Mouse (Mus musculus) stomach, postnatal 0 days (tissue): Measurements from ENCODE around the gene 1190005I06Rik. TPM values are rescaled to one million over a fixed set of nuclear protein-coding genes. Genes with fewer than 3 reads are reported as not detected.
A peak's percentile ranks its signal among the peaks of the same experiment; 100 is the strongest.

Source experiments
- ATAC-seq: fragments of 200-750 bp; cut with Nextera tagmentation; 2 replicates; pipeline ENCODE4 v1.8.0; 2017; ENCODE audit not compliant: low FRiP score, low TSS enrichment
- DNase-seq: peaks from one replicate; pipeline ENCODE4 v3.0.0-alpha.2; 2016; ENCODE audit warnings: low spot score
- H3K27ac ChIP-seq: fragments of 300-500 bp; sonication (generic); replicated peaks from 2 replicates; pipeline ENCODE4 v1.5.1; 2014; ENCODE audit warnings: mild to moderate bottlenecking, control low read depth
- H3K27me3 ChIP-seq: fragments of 300-500 bp; sonication (generic); 2 replicates; pipeline ENCODE4 v1.6.1; 2014; ENCODE audit warnings: low read length; ENCODE audit not compliant: control insufficient read depth, insufficient read depth
- H3K36me3 ChIP-seq: fragments of 300-500 bp; sonication (generic); 2 replicates; pipeline ENCODE4 v1.6.1; 2014; ENCODE audit warnings: low read length, mixed read lengths; ENCODE audit not compliant: control insufficient read depth, insufficient read depth
- H3K4me1 ChIP-seq: fragments of 300-500 bp; sonication (generic); replicated peaks from 2 replicates; pipeline ENCODE4 v1.6.1; 2014; ENCODE audit warnings: antibody characterized with exemption; ENCODE audit not compliant: control insufficient read depth, insufficient read depth
- H3K4me2 ChIP-seq: fragments of 300-500 bp; sonication (generic); replicated peaks from 2 replicates; pipeline ENCODE4 v1.6.1; 2014; ENCODE audit warnings: low read depth, mild to moderate bottlenecking, control low read depth, moderate library complexity
- H3K4me3 ChIP-seq: fragments of 300-500 bp; sonication (generic); 2 replicates; pipeline ENCODE4 v1.5.1; 2014; ENCODE audit warnings: low read depth, low read length, control low read depth
- H3K9ac ChIP-seq: fragments of 300-500 bp; sonication (generic); 2 replicates; pipeline ENCODE4 v1.6.1; 2014; ENCODE audit warnings: mild to moderate bottlenecking, low read length, control low read depth, mixed read lengths
- H3K9me3 ChIP-seq: fragments of 300-500 bp; sonication (generic); 2 replicates; pipeline ENCODE4 v1.6.1; 2016; ENCODE audit warnings: low read length; ENCODE audit not compliant: control insufficient read depth
- CTCF ChIP-seq: IDR thresholded peaks from 2 replicates; pipeline ENCODE4 v1.5.1; 2016; ENCODE audit warnings: antibody characterized with exemption, low read depth, mild to moderate bottlenecking, moderate library complexity
- EP300 ChIP-seq: optimal IDR thresholded peaks from 2 replicates; pipeline ENCODE3; 2016; ENCODE audit warnings: antibody characterized with exemption
- WGBS: fragments of 180-500 bp; shearing (Covaris S2); extraction: QIAGEN DNeasy Blood & Tissue Kit; methylation state at CpG from one replicate; pipeline ENCODE4 v1.1.7; 2014; 5-methylcytosine and 5-hydroxymethylcytosine counted together
- polyA plus RNA-seq: library from polyadenylated mRNA; unstranded; fragments of >200 nt; fragmentation: Nextera tagmentation; extraction: Ambion mirVana; gene quantifications from 2 replicates; pipeline ENCODE4 v1.2.1, GENCODE M21; 2015

Gene 1190005I06Rik
- polyA plus RNA-seq, 1 experiment from 2014 or later, result 14.0 TPM

- Histone ChIP-seq H3K4me3 (no peak overlapping the region), H3K4me2 (peak overlapping the region; percentile 76), H3K4me1 (peaks cover 8% of the 10 kb centered on the region), H3K36me3 (no peaks in the 10 kb centered on the region; the same call in 1 of the 2 replicates), H3K27me3 (no peaks in the 10 kb centered on the region), H3K9me3 (no peaks in the 10 kb centered on the region), H3K27ac (peak overlapping the region; percentile 73), H3K9ac (peak overlapping the region; percentile 92)
- DNase-seq, result no peak
- no peak for TF ChIP-seq EP300
- TF ChIP-seq CTCF, result peak; percentile 52
- ATAC-seq, result no peak
- WGBS, result 68% methylated on average over 3 of the region's 3 CpGs
Measured at GRCm38 (mm10) chr8:120665726-120666455, 18.5 kb upstream of the 1190005I06Rik start.

- DNase-seq, result no peak
- TF ChIP-seq CTCF (no peak), EP300 (no peak)
Measured at GRCm38 (mm10) chr8:120664566-120664965, 17.1 kb upstream of the 1190005I06Rik start.

DNA sequence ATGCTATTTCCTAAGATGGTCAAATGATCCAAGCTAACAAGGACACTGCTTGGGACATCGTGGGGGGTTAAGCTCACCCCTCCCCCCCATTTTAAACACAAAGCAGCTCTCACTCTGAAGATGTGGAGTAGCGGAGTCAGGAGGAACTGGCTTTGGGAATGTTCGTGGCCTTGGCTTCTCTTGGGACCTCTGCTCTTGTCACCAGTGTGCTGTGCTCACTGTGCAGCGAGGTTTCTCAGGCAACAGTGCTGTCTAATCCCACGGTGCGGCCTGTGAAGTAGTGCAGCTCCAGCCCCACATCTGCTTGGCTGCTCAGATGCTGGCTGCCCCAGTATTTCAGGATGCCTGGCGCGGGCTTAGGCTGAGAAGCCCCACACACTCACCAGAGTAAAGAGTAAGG is 10.0 kb upstream of the 1190005I06Rik start:
- H3K9ac ChIP-seq, result no peak overlapping the region
- no peak for DNase-seq

More at GRCm38 (mm10) chr8:120664566-120664965, 17.1 kb upstream of the 1190005I06Rik start:
- Histone ChIP-seq H3K4me1 (peaks cover 8% of the 10 kb centered on the region), H3K36me3 (no peaks in the 10 kb centered on the region), H3K27me3 (no peaks in the 10 kb centered on the region), H3K4me3 (no peak overlapping the region), H3K27ac (peak overlapping the region; percentile 56), H3K9me3 (no peaks in the 10 kb centered on the region), H3K4me2 (no peak overlapping the region), H3K9ac (no peak overlapping the region)
- 71% methylated on average over 6 of the region's 6 CpGs for WGBS
- ATAC-seq, result no peak

DNA sequence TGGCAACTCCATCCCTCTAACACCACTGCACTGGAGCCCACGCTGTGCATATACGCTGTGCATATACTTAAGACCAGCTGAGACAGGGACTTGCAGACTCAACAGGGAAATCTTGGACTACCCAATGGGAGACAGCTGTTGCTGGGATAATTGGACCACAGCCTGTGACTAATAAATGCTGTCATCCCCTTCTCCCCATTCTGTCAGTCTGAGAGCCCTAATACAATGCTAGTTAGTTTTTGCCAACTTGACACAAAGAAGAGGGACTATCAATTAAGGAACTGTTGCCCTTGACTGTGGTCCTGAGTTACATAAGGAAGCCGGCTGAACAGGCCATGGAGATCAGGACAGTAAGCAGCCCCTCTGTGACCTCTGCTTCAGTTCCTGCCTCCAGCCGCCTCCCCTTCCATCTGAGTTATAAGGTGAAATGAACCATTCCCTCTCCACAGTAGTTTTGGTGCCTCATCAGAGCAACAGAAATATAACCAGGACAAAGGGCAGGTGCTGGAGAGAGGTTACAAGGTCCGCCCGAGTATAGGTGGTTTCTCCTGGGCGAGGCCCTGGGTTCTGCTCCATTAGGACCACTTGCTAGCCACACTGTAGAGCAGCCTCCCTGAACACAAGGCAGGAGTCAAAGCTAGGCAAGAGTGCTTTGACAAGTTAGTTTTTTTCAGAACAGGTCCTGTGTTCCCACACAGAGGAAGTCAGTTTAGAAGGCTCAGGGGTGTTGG is 9.1 kb upstream of the 1190005I06Rik start:
- H3K27ac ChIP-seq, result no peak overlapping the region
- TF ChIP-seq EP300 (no peak), CTCF (no peak)
- peaks cover 13% of the 10 kb centered on the region for H3K36me3 ChIP-seq
- no peak for DNase-seq
- H3K9ac ChIP-seq, result no peak overlapping the region
- no peak overlapping the region for H3K4me3 ChIP-seq
- 88% methylated on average over 7 of the region's 7 CpGs for WGBS
- no peak overlapping the region for H3K4me2 ChIP-seq
- ATAC-seq, result no peak
- no peaks in the 10 kb centered on the region for H3K27me3 ChIP-seq
- H3K4me1 ChIP-seq, result no peaks in the 10 kb centered on the region
- no peaks in the 10 kb centered on the region for H3K9me3 ChIP-seq

More for the DNA sequence above, 10.0 kb upstream of the 1190005I06Rik start:
- no peaks in the 10 kb centered on the region for H3K9me3 ChIP-seq
- TF ChIP-seq CTCF (no peak), EP300 (no peak)
- H3K4me1 ChIP-seq, result no peaks in the 10 kb centered on the region
- no peak overlapping the region for H3K4me2 ChIP-seq
- no peak overlapping the region for H3K4me3 ChIP-seq
- no peaks in the 10 kb centered on the region for H3K27me3 ChIP-seq
- no peak for ATAC-seq
- H3K36me3 ChIP-seq, result peaks cover 13% of the 10 kb centered on the region
- H3K27ac ChIP-seq, result no peak overlapping the region
- WGBS, result 76% methylated on average over 8 of the region's 8 CpGs

GRCm38 (mm10) chr8:120644663-120645062 is 2.8 kb downstream of the 1190005I06Rik start:
- Histone ChIP-seq H3K4me2 (no peak overlapping the region), H3K36me3 (no peaks in the 10 kb centered on the region), H3K4me1 (no peaks in the 10 kb centered on the region), H3K9ac (no peak overlapping the region), H3K4me3 (no peak overlapping the region), H3K27ac (0 out of 2 replicates have a peak overlapping the region, but pooled peaks have one; percentile 45), H3K9me3 (no peaks in the 10 kb centered on the region), H3K27me3 (no peaks in the 10 kb centered on the region)
- DNase-seq (no peak), ATAC-seq (peak; percentile 49)
- WGBS, result 57% methylated on average over 7 of the region's 7 CpGs
- TF ChIP-seq CTCF (no peak), EP300 (no peak)
